Mouse (Mus musculus) v-Abl transformed pro-B cells (cell line): ENCODE results near the gene Med11.
"Not testable (repeated sequence)": the region's sequence is repeated elsewhere in the genome, so short reads cannot be mapped to it uniquely, and the experiment has no call there.

Experiments used
- in situ Hi-C, 2 experiments: fragments of 400-800 bp; cut with MboI; formaldehyde crosslinking; loops; one replicate each; pipeline ENCODE4 v1.15.1; 2025; ENCODE audit not compliant: unreplicated experiment in 2 of 2

Med11 gene

GRCm38 (mm10) chr11:70451797-70452498 is at the start of gene Med11:
Gene Med11 (plus strand): TSS chr11:70451919.
- in situ Hi-C loops, result no loop called here

- in situ Hi-C loops, result no loop called here
Measured at GRCm38 (mm10) chr11:70403598-70403997, 48.1 kb upstream of the Med11 start.

DNA sequence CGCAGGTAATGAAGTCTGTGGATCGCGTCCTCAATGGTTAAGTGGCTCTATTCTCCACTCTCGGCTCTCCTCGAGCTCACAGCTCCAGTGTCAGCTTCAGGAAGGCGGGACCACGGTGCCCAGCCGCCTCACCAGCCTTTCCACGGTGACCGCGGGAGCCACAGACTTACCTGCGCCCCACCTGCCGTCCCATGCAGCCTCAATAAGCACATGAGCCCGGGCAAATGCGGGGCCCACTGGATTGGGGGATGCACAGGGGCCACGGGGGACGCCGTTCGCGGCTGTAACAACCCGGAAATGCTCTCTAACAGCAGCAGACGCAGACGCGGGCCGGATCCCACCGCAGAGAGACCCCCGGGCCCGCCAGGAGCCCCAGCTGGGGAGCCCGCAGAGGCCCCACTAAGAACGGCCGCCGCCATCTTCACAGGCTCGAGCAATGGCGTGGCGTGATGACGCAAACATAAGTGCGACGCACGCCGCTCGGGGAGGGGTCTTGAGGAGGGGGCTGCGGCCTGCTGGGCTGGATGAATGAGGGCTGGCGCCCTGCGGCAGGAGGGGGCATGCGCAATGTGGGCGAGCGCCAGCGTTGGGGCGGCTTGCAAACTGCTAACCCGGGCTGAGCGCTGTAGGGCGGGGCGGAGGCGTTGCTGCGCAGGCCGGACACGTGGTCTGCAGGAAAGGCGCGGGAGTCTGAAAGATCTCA is 42.0 kb upstream of the Med11 start, which contains the start of gene Pelp1:
TSS of gene Pelp1 (minus strand) at position 438 of the 703 bp plus-strand sequence.
- in situ Hi-C loops, result loop anchor here (10.0 kb wide), 3 partner anchors 215 to 645 kb away; no protein-coding TSS in a partner anchor

DNA sequence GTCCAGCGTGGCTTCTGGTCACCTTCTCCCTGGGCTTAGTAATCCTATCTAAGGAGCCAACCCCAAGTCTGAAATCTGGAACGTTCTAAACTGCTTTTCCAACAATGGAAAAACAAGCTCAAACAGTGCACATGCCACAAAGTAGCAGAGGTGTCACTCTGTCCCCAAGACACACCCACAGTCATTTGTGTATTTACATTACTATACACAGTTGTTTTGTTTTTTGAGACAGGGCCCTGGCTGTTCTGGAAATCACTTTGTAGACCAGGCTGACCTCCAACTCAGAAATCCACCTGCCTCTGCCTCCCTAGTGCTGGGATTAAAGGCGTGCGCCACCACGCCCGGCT is 41.4 kb upstream of the Med11 start:
- in situ Hi-C loops, result loop anchor here (10.0 kb wide), 3 partner anchors 215 to 645 kb away; no protein-coding TSS in a partner anchor

GRCm38 (mm10) chr11:70412591-70412990 is 39.1 kb upstream of the Med11 start:
- in situ Hi-C loops, result loop anchor here (10.0 kb wide), 3 partner anchors 212 to 642 kb away; no protein-coding TSS in a partner anchor

DNA sequence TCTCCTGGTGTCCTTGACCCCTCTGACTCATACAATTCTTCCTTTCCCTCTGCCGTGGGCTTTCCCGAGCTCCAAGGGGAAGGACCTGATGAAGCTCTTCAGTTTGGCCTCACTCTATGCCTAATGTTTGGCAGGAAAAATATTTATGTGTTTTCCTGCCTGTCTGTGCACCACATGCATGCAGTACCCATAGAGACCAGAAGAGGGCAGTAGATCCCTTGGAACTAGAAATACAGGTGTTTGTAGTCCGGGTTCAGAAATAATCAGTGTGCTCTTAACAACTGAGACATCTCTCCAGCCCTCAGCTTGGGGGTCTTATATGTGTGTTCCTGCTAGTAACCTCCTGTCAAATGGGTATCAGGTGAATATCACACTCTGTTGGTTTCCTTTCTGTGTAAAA is 37.8 kb upstream of the Med11 start:
- in situ Hi-C loops, result loop anchor here (10.0 kb wide), 3 partner anchors 211 to 641 kb away; no protein-coding TSS in a partner anchor

- in situ Hi-C loops, result loop anchor here (10.0 kb wide), 3 partner anchors 207 to 637 kb away; no protein-coding TSS in a partner anchor
Measured at GRCm38 (mm10) chr11:70418199-70418598, 33.5 kb upstream of the Med11 start.

DNA sequence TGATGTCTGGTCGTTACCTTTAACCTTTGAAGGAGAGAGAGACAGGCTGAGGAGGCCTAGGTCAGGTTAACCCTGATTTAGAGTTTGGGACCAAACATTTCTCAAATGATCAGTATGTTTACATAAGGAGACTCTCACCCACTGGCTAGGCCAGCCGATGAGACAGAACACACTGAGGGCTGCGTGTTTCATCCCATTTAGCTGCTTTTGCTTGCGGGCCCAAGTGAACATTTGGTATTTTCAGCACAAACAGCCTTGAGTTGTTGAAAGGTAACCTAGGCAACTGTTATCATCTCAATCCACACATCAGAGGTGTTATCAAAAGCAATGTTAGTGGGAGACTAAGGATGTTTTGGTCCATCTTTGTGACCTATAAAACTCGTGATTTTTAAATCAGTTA is 32.2 kb upstream of the Med11 start:
- in situ Hi-C loops, result loop anchor here (10.0 kb wide), 3 partner anchors 205 to 635 kb away; no protein-coding TSS in a partner anchor

GRCm38 (mm10) chr11:70426598-70426997 is 25.1 kb upstream of the Med11 start:
- in situ Hi-C loops, result not testable (repeated sequence)

- in situ Hi-C loops, result loop anchor here (5.0 kb wide), 2 partner anchors 76 to 176 kb away; partner anchors contain the start of gene Tm4sf5 (in 2 of the 2)
Measured at GRCm38 (mm10) chr11:70431574-70431973, 20.1 kb upstream of the Med11 start.

GRCm38 (mm10) chr11:70432048-70432894 is 19.4 kb upstream of the Med11 start, which contains the start of gene Arrb2:
Gene Arrb2 (plus strand): TSS chr11:70432635.
- in situ Hi-C loops, result loop anchor here (5.0 kb wide), 2 partner anchors 75 to 175 kb away; partner anchors contain the start of gene Tm4sf5 (in 2 of the 2)

DNA sequence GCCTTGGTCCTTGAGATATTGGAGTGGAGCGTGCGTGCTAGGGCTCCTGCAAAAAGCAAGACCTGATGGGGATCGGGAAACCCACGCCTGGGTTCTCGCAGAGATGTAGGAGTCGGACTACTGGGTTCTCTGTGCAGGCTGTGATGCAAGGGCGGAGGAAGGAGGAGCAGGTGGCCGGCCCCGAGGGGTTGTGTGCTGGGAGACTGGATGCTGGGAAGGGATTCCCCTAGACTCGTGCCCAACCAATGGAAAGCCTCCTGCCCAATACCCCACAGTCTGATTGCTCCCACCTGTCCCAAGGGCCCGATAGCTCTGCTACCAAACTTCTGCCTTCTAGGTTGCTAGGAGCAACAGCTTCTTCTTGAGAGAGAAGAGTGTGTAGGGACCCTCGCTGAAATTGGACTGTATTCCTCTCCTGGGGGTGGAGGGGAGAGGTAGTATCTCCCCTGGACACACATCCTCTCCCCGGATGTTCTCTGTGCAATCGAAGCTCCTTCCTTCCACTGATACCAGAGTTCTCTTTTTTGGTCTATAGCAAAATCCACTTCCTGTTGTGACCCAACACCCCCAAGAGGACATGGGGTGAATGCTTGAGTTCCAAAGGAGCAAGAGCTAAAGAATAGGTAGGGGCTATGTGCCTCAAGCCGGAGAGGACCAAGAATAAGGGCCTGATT is 18.7 kb upstream of the Med11 start:
- in situ Hi-C loops, result loop anchor here (5.0 kb wide), 2 partner anchors 74 to 174 kb away; partner anchors contain the start of gene Tm4sf5 (in 2 of the 2)

GRCm38 (mm10) chr11:70433569-70433943 is 18.2 kb upstream of the Med11 start:
- in situ Hi-C loops, result loop anchor here (5.0 kb wide), 2 partner anchors 74 to 174 kb away; partner anchors contain the start of gene Tm4sf5 (in 2 of the 2)

DNA sequence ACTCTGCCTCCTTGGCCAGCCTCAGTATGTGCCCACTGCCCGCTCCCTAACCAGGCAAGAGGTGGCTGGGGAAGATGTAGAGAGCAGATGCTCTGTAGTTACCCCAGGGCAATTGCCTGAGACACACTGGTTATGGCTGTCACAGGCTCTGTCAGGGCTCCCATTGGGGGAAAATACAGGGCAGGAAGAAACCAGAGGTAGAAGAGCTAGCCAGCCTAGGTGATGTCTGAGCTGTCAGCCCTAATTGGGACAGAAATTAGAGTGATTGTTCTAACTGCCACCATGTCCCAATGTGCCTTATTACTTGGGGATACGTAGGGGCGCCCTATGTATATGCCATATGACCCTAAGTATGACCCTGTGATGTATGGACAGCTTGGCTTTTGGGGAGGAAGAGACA is 17.8 kb upstream of the Med11 start:
- in situ Hi-C loops, result loop anchor here (5.0 kb wide), 2 partner anchors 73 to 173 kb away; partner anchors contain the start of gene Tm4sf5 (in 2 of the 2)

GRCm38 (mm10) chr11:70435476-70435875 is 16.2 kb upstream of the Med11 start:
- in situ Hi-C loops, result no loop called here

GRCm38 (mm10) chr11:70437426-70437825 is 14.3 kb upstream of the Med11 start:
- in situ Hi-C loops, result no loop called here

DNA sequence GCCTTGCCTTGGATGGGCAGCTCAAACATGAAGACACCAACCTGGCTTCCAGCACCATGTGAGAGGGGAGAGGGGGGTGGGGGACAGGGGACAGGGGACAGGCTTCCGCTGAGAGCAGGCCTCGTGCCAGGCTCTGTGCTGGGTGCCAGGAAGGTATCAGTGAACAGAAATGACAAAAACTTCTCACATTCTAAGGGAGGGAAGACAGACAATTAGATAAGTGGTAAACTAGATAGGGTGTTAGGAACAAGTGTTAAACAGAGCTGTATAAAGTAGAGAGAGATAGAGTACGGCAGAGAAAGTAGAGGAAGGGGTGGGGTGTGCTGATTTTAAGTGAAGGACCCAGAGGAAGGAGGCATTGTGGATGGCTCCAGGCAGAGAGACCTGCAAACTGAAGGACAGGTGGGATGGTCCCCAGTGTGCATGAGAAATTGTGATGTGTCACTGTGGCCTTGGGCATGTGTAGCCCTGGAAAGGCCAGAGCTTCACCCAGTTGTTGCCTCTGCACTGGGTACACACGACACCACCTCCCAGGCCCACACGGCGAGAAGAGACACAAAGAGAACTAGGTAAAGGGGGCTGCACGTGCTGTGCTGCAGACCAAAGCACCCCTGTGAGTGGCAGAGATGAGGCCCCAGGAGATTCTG is 12.9 kb upstream of the Med11 start:
- in situ Hi-C loops, result no loop called here

- in situ Hi-C loops, result no loop called here
Measured at GRCm38 (mm10) chr11:70440637-70441036, 11.1 kb upstream of the Med11 start.

GRCm38 (mm10) chr11:70441882-70442281 is 9.8 kb upstream of the Med11 start:
- in situ Hi-C loops, result no loop called here
